Mouse (Mus musculus) small intestine, adult 2 months (tissue): ENCODE data around the gene Prtg. TPM values are rescaled to one million over a fixed set of nuclear protein-coding genes. Genes with fewer than 3 reads are reported as not detected.

Experiments
- H3K27ac ChIP-seq: fragments of 200-500 bp; 2 replicates; pipeline ENCODE4 v1.5.1; 2012; ENCODE audit warnings: low read depth, low read length, control low read depth, inconsistent platforms; ENCODE audit not compliant: insufficient read depth
- H3K27me3 ChIP-seq: fragments of 200-500 bp; 2 replicates; pipeline ENCODE4 v1.6.1; 2012; ENCODE audit warnings: mild to moderate bottlenecking, moderate library complexity, low read length, inconsistent platforms; ENCODE audit not compliant: control insufficient read depth, insufficient read depth
- H3K36me3 ChIP-seq: fragments of 200-500 bp; 2 replicates; pipeline ENCODE4 v1.6.1; 2012; ENCODE audit warnings: mild to moderate bottlenecking, low read length, control low read depth, inconsistent platforms; ENCODE audit not compliant: control insufficient read depth, insufficient read depth
- H3K4me1 ChIP-seq: fragments of 200-500 bp; 2 replicates; pipeline ENCODE4 v1.6.1; 2012; ENCODE audit warnings: low read length, inconsistent platforms, mixed read lengths; ENCODE audit not compliant: control insufficient read depth, insufficient read depth, insufficient read length
- H3K4me3 ChIP-seq: fragments of 200-500 bp; 2 replicates; pipeline ENCODE4 v1.5.1; 2012; ENCODE audit warnings: low read depth, mild to moderate bottlenecking, control low read depth, inconsistent platforms, low read length, moderate library complexity
- CTCF ChIP-seq: fragments of 200-500 bp; IDR thresholded peaks from 2 replicates; pipeline ENCODE4 v1.5.1; 2012; ENCODE audit warnings: low read depth, mild to moderate bottlenecking, control low read depth, inconsistent platforms, low read length, moderate library complexity, mixed read lengths; ENCODE audit not compliant: insufficient replicate concordance, insufficient read length; ENCODE audit errors: extremely low read depth
- POLR2A ChIP-seq: fragments of 200-500 bp; IDR thresholded peaks from 2 replicates; pipeline ENCODE4 v1.6.1; 2012; ENCODE audit warnings: low read depth, mild to moderate bottlenecking, control low read depth, inconsistent platforms, low read length, moderate library complexity
- WGBS: fragments of 180-500 bp; shearing (Covaris S2); methylation state at CpG from one replicate; pipeline ENCODE4 v1.1.7; 2018; 5-methylcytosine and 5-hydroxymethylcytosine counted together
- polyA plus RNA-seq: library from polyadenylated mRNA; depleted of rRNA; stranded (reverse); fragments of >200 nt; gene quantifications from 2 replicates; pipeline ENCODE4 v1.2.3, GENCODE M21; 2012; rRNA removed

Prtg gene
- polyA plus RNA-seq, 1 experiment = 0.01 TPM

GRCm38 (mm10) chr9:72955546-72955945 is 148.9 kb downstream of the Prtg start:
- H3K4me1 ChIP-seq = peaks cover 7% of the 10 kb centered on the region
- H3K27me3 ChIP-seq = no peaks in the 10 kb centered on the region
- TF ChIP-seq POLR2A (no peak), CTCF (peak; percentile 64; the same call in 1 of the 2 replicates)
- H3K36me3 ChIP-seq = no peaks in the 10 kb centered on the region
- H3K27ac ChIP-seq = no peak overlapping the region
- H3K4me3 ChIP-seq = no peak overlapping the region
- WGBS = 18% methylated on average over 1 of the region's 1 CpGs

- H3K4me1 ChIP-seq = peaks cover 7% of the 10 kb centered on the region
- no peaks in the 10 kb centered on the region for H3K27me3 ChIP-seq
- no peak within 1 kb of the TSS for H3K27ac ChIP-seq
- no peaks in the 10 kb centered on the region for H3K36me3 ChIP-seq
- H3K4me3 ChIP-seq = peak within 1 kb of the TSS; percentile 98
- 1% methylated on average over 43 of the region's 43 CpGs for WGBS
- TF ChIP-seq POLR2A = peak; percentile 32; the same call in 1 of the 2 replicates
- TF ChIP-seq CTCF = no peak
These were observed 152.1 kb downstream of the Prtg start, which contains the start of the genes Dyx1c1 and Gm44503 for GRCm38 (mm10) chr9:72958521-72959450. Gene Dyx1c1 (plus strand): TSS chr9:72958785. Gene Gm44503 (plus strand): TSS chr9:72958852.

- no peak overlapping the region for H3K4me3 ChIP-seq
- 65% methylated on average over 8 of the region's 8 CpGs for WGBS
- no peaks in the 10 kb centered on the region for H3K36me3 ChIP-seq
- no peak overlapping the region for H3K27ac ChIP-seq
- TF ChIP-seq CTCF (no peak), POLR2A (no peak)
- H3K4me1 ChIP-seq = peaks cover 7% of the 10 kb centered on the region
- no peaks in the 10 kb centered on the region for H3K27me3 ChIP-seq
These were observed 154.7 kb downstream of the Prtg start for GRCm38 (mm10) chr9:72961346-72961745.

GRCm38 (mm10) chr9:72961959-72962358 is 155.3 kb downstream of the Prtg start:
- no peaks in the 10 kb centered on the region for H3K36me3 ChIP-seq
- peaks cover 7% of the 10 kb centered on the region for H3K4me1 ChIP-seq
- H3K27me3 ChIP-seq = no peaks in the 10 kb centered on the region
- TF ChIP-seq CTCF (no peak), POLR2A (no peak)
- H3K27ac ChIP-seq = no peak overlapping the region
- WGBS = 72% methylated on average over 15 of the region's 15 CpGs
- no peak overlapping the region for H3K4me3 ChIP-seq

Other genes starting within 250 kb of the Prtg start
- gene Nedd4, start 144.5 kb upstream of the Prtg start, polyA plus RNA-seq = 12.3 and 18.7 TPM in 2 replicates
- 0.05 and 0.09 TPM in 2 replicates for gene Pygo1, start 118.8 kb downstream of the Prtg start, polyA plus RNA-seq
- gene Dyx1c1, start 151.9 kb downstream of the Prtg start, polyA plus RNA-seq = 0.06 and 0.08 TPM in 2 replicates
- not detected in 2 replicates for gene Gm44503, start 152.0 kb downstream of the Prtg start, polyA plus RNA-seq
- 0.67 and 2.7 TPM in 2 replicates for gene Ccpg1os, start 178.5 kb downstream of the Prtg start, polyA plus RNA-seq
- gene Ccpg1, start 178.6 kb downstream of the Prtg start, polyA plus RNA-seq = 2.4 and 3.1 TPM in 2 replicates
- 3.7 and 5.0 TPM in 2 replicates for gene Pigb, start 233.5 kb downstream of the Prtg start, polyA plus RNA-seq
- 6.5 and 6.9 TPM in 2 replicates for gene Rab27a, start 238.0 kb downstream of the Prtg start, polyA plus RNA-seq